Mouse (Mus musculus): ENCODE data around the gene Gpx3. TPM values are rescaled to one million over a fixed set of nuclear protein-coding genes. Genes with fewer than 3 reads are reported as not detected.

The Gpx3 gene
- polyA plus RNA-seq, 1 experiment: 5.9 TPM

DNA sequence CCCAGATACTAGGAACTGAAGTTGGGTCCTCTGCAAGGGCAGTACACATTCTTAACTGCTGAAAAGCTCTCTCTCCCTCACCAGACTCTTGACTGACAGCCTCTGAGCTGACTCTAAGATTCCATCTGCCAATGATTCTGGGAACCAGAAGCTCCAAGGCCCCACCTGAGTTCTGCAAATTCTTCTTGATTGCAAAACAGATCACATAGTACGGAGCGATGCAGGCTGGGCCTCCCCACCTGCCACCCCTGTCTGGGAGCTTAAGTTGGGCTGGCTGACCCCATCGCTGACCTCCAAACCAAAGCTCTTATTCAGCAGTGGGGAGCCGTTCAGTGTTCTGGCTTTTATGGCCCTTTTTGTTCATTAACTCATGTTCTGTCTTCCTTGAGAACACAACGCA, 4.8 kb upstream of the Gpx3 start:
- Histone ChIP-seq H3K27ac (ENCODE audit: insufficient read depth, low read length) (no peak overlapping the region), H3K4me1 (ENCODE audit: control insufficient read depth, insufficient read depth, low read length) (no peaks in the 10 kb centered on the region; the same call in 1 of the 2 replicates), H3K4me3 (ENCODE audit: insufficient read depth, low read length) (no peak overlapping the region)
- TF ChIP-seq CTCF (IDR thresholded peaks at IDR 0.05; ENCODE audit: extremely low read depth, insufficient read depth, low read length) (no peak), POLR2A (IDR thresholded peaks at IDR 0.05; ENCODE audit: extremely low read depth, insufficient read depth, low read length) (no peak)

DNA sequence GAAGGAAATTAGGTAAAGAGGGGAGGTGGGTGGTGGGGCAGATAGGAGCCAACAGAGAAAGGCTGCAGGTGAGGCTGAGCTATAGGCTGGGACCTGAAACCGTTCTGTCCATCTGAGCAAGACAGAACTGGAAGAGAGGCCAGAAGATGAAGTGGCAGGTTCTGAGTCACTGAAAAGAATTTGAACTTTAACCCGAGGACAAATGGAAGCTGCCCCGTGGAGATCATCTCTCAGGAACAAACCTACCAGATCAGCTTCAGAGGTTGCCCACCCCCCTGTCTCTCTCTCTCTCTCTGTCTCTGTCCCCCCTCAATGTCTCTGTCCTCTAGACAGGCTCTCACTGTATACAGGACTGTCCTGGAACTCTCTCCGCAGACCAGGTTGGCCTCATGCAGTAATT, 2.6 kb upstream of the Gpx3 start:
- TF ChIP-seq CTCF (IDR thresholded peaks at IDR 0.05; ENCODE audit: extremely low read depth, insufficient read depth, low read length) (no peak), POLR2A (IDR thresholded peaks at IDR 0.05; ENCODE audit: extremely low read depth, insufficient read depth, low read length) (no peak)
- Histone ChIP-seq H3K4me3 (ENCODE audit: insufficient read depth, low read length) (no peak overlapping the region), H3K27ac (ENCODE audit: insufficient read depth, low read length) (no peak overlapping the region), H3K4me1 (ENCODE audit: control insufficient read depth, insufficient read depth, low read length) (no peaks in the 10 kb centered on the region; the same call in 1 of the 2 replicates)

GRCm38 (mm10) chr11:54903339-54903738, 1.1 kb downstream of the Gpx3 start:
- TF ChIP-seq POLR2A (IDR thresholded peaks at IDR 0.05; ENCODE audit: extremely low read depth, insufficient read depth, low read length): no peak
- TF ChIP-seq CTCF (IDR thresholded peaks at IDR 0.05; ENCODE audit: extremely low read depth, insufficient read depth, low read length): no peak
- H3K27ac ChIP-seq (ENCODE audit: insufficient read depth, low read length): no peak overlapping the region
- H3K4me3 ChIP-seq (ENCODE audit: insufficient read depth, low read length): peak overlapping the region; percentile 22; the same call in 1 of the 2 replicates
- H3K4me1 ChIP-seq (ENCODE audit: control insufficient read depth, insufficient read depth, low read length): no peaks in the 10 kb centered on the region; the same call in 1 of the 2 replicates

- no peak overlapping the region for H3K4me3 ChIP-seq (ENCODE audit: insufficient read depth, low read length)
- no peak overlapping the region for H3K27ac ChIP-seq (ENCODE audit: insufficient read depth, low read length)
- no peak for TF ChIP-seq CTCF (IDR thresholded peaks at IDR 0.05; ENCODE audit: extremely low read depth, insufficient read depth, low read length)
- no peak for TF ChIP-seq POLR2A (IDR thresholded peaks at IDR 0.05; ENCODE audit: extremely low read depth, insufficient read depth, low read length)
- H3K4me1 ChIP-seq (ENCODE audit: control insufficient read depth, insufficient read depth, low read length): no peaks in the 10 kb centered on the region; the same call in 1 of the 2 replicates
Observed at GRCm38 (mm10) chr11:54903940-54904706, 1.9 kb downstream of the Gpx3 start.

GRCm38 (mm10) chr11:54905086-54905485, 2.8 kb downstream of the Gpx3 start:
- no peak for TF ChIP-seq CTCF (IDR thresholded peaks at IDR 0.05; ENCODE audit: extremely low read depth, insufficient read depth, low read length)
- no peak for TF ChIP-seq POLR2A (IDR thresholded peaks at IDR 0.05; ENCODE audit: extremely low read depth, insufficient read depth, low read length)
- Histone ChIP-seq H3K4me1 (ENCODE audit: control insufficient read depth, insufficient read depth, low read length) (no peaks in the 10 kb centered on the region; the same call in 1 of the 2 replicates), H3K4me3 (ENCODE audit: insufficient read depth, low read length) (no peak overlapping the region), H3K27ac (ENCODE audit: insufficient read depth, low read length) (no peak overlapping the region)

DNA sequence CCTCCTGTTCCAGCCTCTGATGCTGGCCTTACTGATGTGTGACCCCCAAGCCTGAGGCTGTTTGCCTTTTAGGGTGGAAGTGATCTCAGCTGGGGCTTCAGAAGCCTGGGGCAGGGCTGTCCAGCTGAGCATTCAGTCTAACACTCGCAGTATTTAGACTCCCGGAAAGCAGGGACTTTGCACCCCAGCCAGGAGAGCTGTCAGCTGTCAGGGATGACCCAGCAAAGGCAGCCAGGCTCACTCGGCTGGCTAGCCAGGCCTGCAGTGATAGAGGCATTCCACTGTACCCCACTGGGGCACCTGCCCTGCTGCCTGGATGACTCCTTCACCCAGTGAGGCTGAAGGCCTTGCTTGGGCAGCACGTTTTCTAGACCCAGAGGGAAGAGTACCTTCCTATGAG, 3.7 kb downstream of the Gpx3 start:
- Histone ChIP-seq H3K27ac (ENCODE audit: insufficient read depth, low read length) (no peak overlapping the region), H3K4me3 (ENCODE audit: insufficient read depth, low read length) (no peak overlapping the region)

DNA sequence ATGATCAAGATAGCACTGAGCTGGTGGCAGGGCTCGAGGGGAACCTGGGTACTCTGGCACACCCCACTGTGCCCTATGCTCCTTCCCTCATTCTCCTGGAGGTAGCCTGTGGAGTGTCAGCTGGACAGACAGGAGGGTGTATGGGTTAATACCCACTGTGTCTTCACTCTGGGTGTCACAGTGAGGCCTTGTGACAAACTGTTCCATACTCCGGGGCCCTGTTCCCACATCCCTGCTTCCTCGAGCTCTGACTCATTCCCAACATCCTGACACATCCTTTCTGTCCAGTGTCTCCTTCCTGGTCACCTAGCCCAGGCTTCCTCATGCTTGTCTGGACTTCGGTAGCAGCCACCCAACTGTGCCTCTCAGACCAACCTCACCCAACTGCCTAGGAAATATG, 4.2 kb downstream of the Gpx3 start:
- no peaks in the 10 kb centered on the region; the same call in none of the 2 replicates for H3K4me1 ChIP-seq (ENCODE audit: control insufficient read depth, insufficient read depth, low read length)
- TF ChIP-seq POLR2A (IDR thresholded peaks at IDR 0.05; ENCODE audit: extremely low read depth, insufficient read depth, low read length) (no peak), CTCF (IDR thresholded peaks at IDR 0.05; ENCODE audit: extremely low read depth, insufficient read depth, low read length) (no peak)
- no peak overlapping the region for H3K27ac ChIP-seq (ENCODE audit: insufficient read depth, low read length)
- no peak overlapping the region for H3K4me3 ChIP-seq (ENCODE audit: insufficient read depth, low read length)

More for the DNA sequence above, 3.7 kb downstream of the Gpx3 start:
- TF ChIP-seq POLR2A (IDR thresholded peaks at IDR 0.05; ENCODE audit: extremely low read depth, insufficient read depth, low read length): no peak
- TF ChIP-seq CTCF (IDR thresholded peaks at IDR 0.05; ENCODE audit: extremely low read depth, insufficient read depth, low read length): no peak
- no peaks in the 10 kb centered on the region; the same call in 1 of the 2 replicates for H3K4me1 ChIP-seq (ENCODE audit: control insufficient read depth, insufficient read depth, low read length)

GRCm38 (mm10) chr11:54907259-54907658, 5.0 kb downstream of the Gpx3 start:
- TF ChIP-seq CTCF (IDR thresholded peaks at IDR 0.05; ENCODE audit: extremely low read depth, insufficient read depth, low read length): no peak
- TF ChIP-seq POLR2A (IDR thresholded peaks at IDR 0.05; ENCODE audit: extremely low read depth, insufficient read depth, low read length): no peak
- H3K4me3 ChIP-seq (ENCODE audit: insufficient read depth, low read length): no peak overlapping the region
- no peak overlapping the region for H3K27ac ChIP-seq (ENCODE audit: insufficient read depth, low read length)
- no peaks in the 10 kb centered on the region; the same call in none of the 2 replicates for H3K4me1 ChIP-seq (ENCODE audit: control insufficient read depth, insufficient read depth, low read length)

- Histone ChIP-seq H3K27ac (ENCODE audit: insufficient read depth, low read length) (no peak overlapping the region), H3K4me1 (ENCODE audit: control insufficient read depth, insufficient read depth, low read length) (no peaks in the 10 kb centered on the region; the same call in 1 of the 2 replicates), H3K4me3 (ENCODE audit: insufficient read depth, low read length) (no peak overlapping the region)
- TF ChIP-seq CTCF (IDR thresholded peaks at IDR 0.05; ENCODE audit: extremely low read depth, insufficient read depth, low read length) (no peak), POLR2A (IDR thresholded peaks at IDR 0.05; ENCODE audit: extremely low read depth, insufficient read depth, low read length) (no peak)
Observed at GRCm38 (mm10) chr11:54909273-54909672, 7.0 kb downstream of the Gpx3 start.
